In genomic region chr16:82661015-82661414, GRCm38 (mm10) we compare ENCODE assay signal across 13 mouse cellular contexts.
DNase-seq lines count a peak whose midpoint lies in the region; ATAC-seq lines count a peak whose summit lies in the region.
"Had no signal": no experiment of that assay in that cellular context is flagged by ENCODE, and none has a peak within 500 bp of the region (broad histone marks: within the 10 kb centered on the region; RNA-seq: fewer than 3 reads in every experiment).

No protein-coding gene starts in this region.

- no peaks in the 10 kb centered on the region for H3K27me3 ChIP-seq in intestine, embryonic 15.5 days (replicated peaks)
- H3K27me3 ChIP-seq: neural tube, embryonic 13.5 days had no signal

- no peaks in the 10 kb centered on the region for H3K4me1 ChIP-seq in intestine, embryonic 15.5 days (replicated peaks)
- H3K4me1 ChIP-seq: limb, embryonic 10.5 days; neural tube, embryonic 13.5 days had no signal

- no peak overlapping the region for H3K27ac ChIP-seq in intestine, embryonic 15.5 days
- H3K27ac ChIP-seq: limb, embryonic 10.5 days; neural tube, embryonic 13.5 days had no signal

- DNase-seq in frontal cortex, postnatal 10 days (ENCODE audit: low spot score in 2 of 2), result no peak
- DNase-seq in cerebellum, adult 9-10 months, result peak; percentile 98
- DNase-seq in layer of hippocampus, adult 9-10 months (ENCODE audit: low spot score), result peak; percentile 80
- DNase-seq in left cerebral cortex, postnatal 36 days (ENCODE audit: low spot score in 2 of 2), result peak; percentile 13 to 18
- no peak for DNase-seq in lung, postnatal 10 days
- DNase-seq in T-cell, adult 2 months (ENCODE audit: low spot score), result no peak
- DNase-seq: lung, adult 2 months; thymus, postnatal 25 days had no signal

- no peaks in the 10 kb centered on the region for H3K9me3 ChIP-seq in intestine, embryonic 15.5 days
- H3K9me3 ChIP-seq: limb, embryonic 10.5 days; neural tube, embryonic 13.5 days had no signal

- no peak overlapping the region for H3K4me2 ChIP-seq in intestine, embryonic 15.5 days (replicated peaks)
- H3K4me2 ChIP-seq: midbrain, embryonic 11.5 days; neural tube, embryonic 13.5 days had no signal

- H3K9ac ChIP-seq in intestine, embryonic 15.5 days, result no peak overlapping the region
- H3K9ac ChIP-seq: neural tube, embryonic 13.5 days had no signal

- WGBS in intestine, embryonic 15.5 days, result 85% methylated on average over 7 of the region's 7 CpGs

- intact Hi-C loops in left cerebral cortex, postnatal 36 days (cut with DNase I), result no loop called here

- H3K36me3 ChIP-seq in intestine, embryonic 15.5 days, result no peaks in the 10 kb centered on the region
- H3K36me3 ChIP-seq: limb, embryonic 10.5 days; neural tube, embryonic 13.5 days had no signal

- H3K4me3 ChIP-seq in intestine, embryonic 15.5 days (replicated peaks), result no peak overlapping the region
- H3K4me3 ChIP-seq: limb, embryonic 10.5 days; neural tube, embryonic 13.5 days had no signal

- ATAC-seq in frontal cortex, adult (ENCODE audit: low TSS enrichment), result peak; percentile 74
- no peak for ATAC-seq in intestine, embryonic 15.5 days

Comparison
In these comparisons a context has a peak if more than half of its experiments do, and no peak if none do; other contexts are left out.
1. DNase-seq: peak in cerebellum, adult 9-10 months (single experiment), layer of hippocampus, adult 9-10 months (single experiment) and left cerebral cortex, postnatal 36 days (2 of 2); none in frontal cortex, postnatal 10 days (0 of 2), lung, postnatal 10 days (single experiment) and T-cell, adult 2 months (single experiment).